Mouse (Mus musculus): ENCODE measurements around the gene Vwa1. TPM values are rescaled to one million over a fixed set of nuclear protein-coding genes. Genes with fewer than 3 reads are reported as not detected.
A peak's percentile ranks its signal among the peaks of the same experiment; 100 is the strongest.

Vwa1 gene
- polyA plus RNA-seq, 1 experiment from 2014 or later, result 34.0 TPM

DNA sequence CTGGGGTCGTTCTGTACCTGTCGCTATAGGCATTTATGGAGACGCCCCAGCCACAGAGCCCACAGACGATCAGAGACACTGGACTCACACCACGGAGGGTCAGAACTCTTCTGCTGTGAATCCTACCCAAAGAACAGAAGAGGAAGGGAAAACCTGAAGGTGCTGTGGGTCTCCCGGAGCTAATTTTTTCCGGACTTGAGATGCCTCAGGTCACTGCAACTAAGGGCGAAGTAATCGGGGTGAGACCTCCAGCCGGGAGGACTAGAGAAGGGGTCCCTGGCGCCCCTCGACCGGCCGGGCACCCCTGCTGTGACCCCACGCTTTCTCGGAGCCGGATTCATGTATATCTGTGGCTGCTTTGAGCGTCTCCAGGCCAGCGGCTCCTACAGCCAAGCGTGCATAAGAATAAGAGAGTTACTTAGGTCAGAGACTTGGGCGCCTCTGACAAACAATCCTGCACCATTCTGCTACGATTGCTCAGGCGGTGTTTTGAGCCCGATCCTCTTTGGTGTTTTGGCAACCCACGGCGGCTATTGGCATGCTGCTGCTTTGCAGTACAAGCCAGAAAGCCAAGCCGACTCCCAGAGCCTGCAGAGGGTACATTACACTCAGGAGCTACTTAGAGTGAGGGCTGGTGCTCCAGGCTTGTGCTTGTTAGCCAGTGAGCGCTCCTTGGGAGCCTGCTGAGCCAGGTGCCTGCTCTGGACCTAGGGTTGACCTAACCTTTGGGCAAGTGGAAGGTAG lies 13.0 kb downstream of the Vwa1 start:
- Histone ChIP-seq H3K4me2 (ENCODE audit: low read depth, low read length) (peak overlapping the region; percentile 88), H3K9me3 (replicated peaks; ENCODE audit: control insufficient read depth, low read length) (no peaks in the 10 kb centered on the region), H3K4me1 (ENCODE audit: control insufficient read depth, insufficient read depth, low read length) (peaks cover 15% of the 10 kb centered on the region), H3K27ac (ENCODE audit: low read length) (peak overlapping the region; percentile 43), H3K4me3 (replicated peaks; ENCODE audit: low read length) (peak overlapping the region; percentile 82), H3K27me3 (ENCODE audit: control insufficient read depth, insufficient read depth, low read length) (no peaks in the 10 kb centered on the region), H3K36me3 (ENCODE audit: control insufficient read depth, insufficient read depth, low read length) (no peaks in the 10 kb centered on the region), H3K9ac (ENCODE audit: low read length) (peak overlapping the region; percentile 77)
- WGBS, result 2% methylated on average over 28 of the region's 28 CpGs
- no peak for ATAC-seq (ENCODE audit: insufficient read depth, low FRiP score)

GRCm38 (mm10) chr4:155760613-155761355 lies 13.7 kb downstream of the Vwa1 start, which contains the start of gene Atad3a:
Gene Atad3a, minus strand, starts transcription at chr4:155761093.
- peak within 1 kb of the TSS; percentile 94 for H3K4me2 ChIP-seq (ENCODE audit: low read depth, low read length)
- no peaks in the 10 kb centered on the region for H3K36me3 ChIP-seq (ENCODE audit: control insufficient read depth, insufficient read depth, low read length)
- peak within 1 kb of the TSS; percentile 46 for H3K27ac ChIP-seq (ENCODE audit: low read length)
- H3K4me1 ChIP-seq (ENCODE audit: control insufficient read depth, insufficient read depth, low read length), result peaks cover 15% of the 10 kb centered on the region
- under 1% methylated on average over 68 of the region's 68 CpGs for whole genome bisulfite sequencing
- H3K9me3 ChIP-seq (replicated peaks; ENCODE audit: control insufficient read depth, low read length), result no peaks in the 10 kb centered on the region
- ATAC-seq (ENCODE audit: insufficient read depth, low FRiP score), result peak; percentile 95
- peak within 1 kb of the TSS; percentile 84 for H3K9ac ChIP-seq (ENCODE audit: low read length)
- H3K4me3 ChIP-seq (replicated peaks; ENCODE audit: low read length), result peak within 1 kb of the TSS; percentile 82
- H3K27me3 ChIP-seq (ENCODE audit: control insufficient read depth, insufficient read depth, low read length), result no peaks in the 10 kb centered on the region

DNA sequence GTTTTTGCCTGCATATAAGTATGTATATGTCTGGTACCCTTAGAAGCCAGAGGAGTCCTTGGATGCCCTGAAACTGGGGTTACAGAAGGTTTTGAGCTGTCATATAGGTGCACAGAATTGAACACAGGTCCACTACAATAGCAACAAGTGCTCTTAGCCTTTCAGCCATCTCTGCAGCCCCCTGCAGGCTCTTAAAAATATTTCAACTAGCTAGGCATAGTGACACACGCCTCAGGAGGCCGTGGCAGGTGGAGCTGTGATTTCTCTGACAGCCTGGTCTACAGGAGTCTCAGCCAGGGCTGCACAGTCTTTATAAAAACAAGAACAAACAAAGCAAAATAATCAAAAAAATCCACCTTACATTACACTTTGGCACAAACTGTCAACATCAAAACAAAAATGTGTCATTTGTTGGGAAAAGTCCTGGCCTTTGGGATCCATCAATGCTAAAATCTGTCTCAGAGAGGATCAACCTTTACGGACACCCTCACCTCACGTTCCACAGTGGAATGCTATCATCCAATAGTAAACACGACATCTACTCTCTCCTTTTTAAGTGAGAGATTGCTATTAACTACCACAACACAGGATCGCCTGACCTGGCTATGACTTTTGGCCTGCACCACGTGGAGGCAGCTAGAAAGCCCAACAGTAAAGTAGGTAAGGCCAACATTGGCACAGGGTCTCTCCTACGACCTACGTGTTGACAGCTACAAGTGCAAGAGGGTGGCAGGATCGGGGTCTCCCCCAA lies 14.5 kb downstream of the Vwa1 start:
- WGBS, result 1% methylated on average over 10 of the region's 10 CpGs
- no peaks in the 10 kb centered on the region for H3K9me3 ChIP-seq (replicated peaks; ENCODE audit: control insufficient read depth, low read length)
- peak overlapping the region; percentile 84 for H3K9ac ChIP-seq (ENCODE audit: low read length)
- peaks cover 15% of the 10 kb centered on the region for H3K4me1 ChIP-seq (ENCODE audit: control insufficient read depth, insufficient read depth, low read length)
- no peak for ATAC-seq (ENCODE audit: insufficient read depth, low FRiP score)
- H3K27me3 ChIP-seq (ENCODE audit: control insufficient read depth, insufficient read depth, low read length), result no peaks in the 10 kb centered on the region
- H3K27ac ChIP-seq (ENCODE audit: low read length), result peak overlapping the region; percentile 46; the same call in 1 of the 2 replicates
- peak overlapping the region; percentile 82 for H3K4me3 ChIP-seq (replicated peaks; ENCODE audit: low read length)
- H3K4me2 ChIP-seq (ENCODE audit: low read depth, low read length), result peak overlapping the region; percentile 94
- H3K36me3 ChIP-seq (ENCODE audit: control insufficient read depth, insufficient read depth, low read length), result peaks cover 5% of the 10 kb centered on the region; the same call in 1 of the 2 replicates

- Histone ChIP-seq H3K9ac (ENCODE audit: low read length) (no peak overlapping the region), H3K27me3 (ENCODE audit: control insufficient read depth, insufficient read depth, low read length) (no peaks in the 10 kb centered on the region), H3K4me2 (ENCODE audit: low read depth, low read length) (no peak overlapping the region), H3K9me3 (replicated peaks; ENCODE audit: control insufficient read depth, low read length) (no peaks in the 10 kb centered on the region), H3K36me3 (ENCODE audit: control insufficient read depth, insufficient read depth, low read length) (peaks cover 14% of the 10 kb centered on the region; the same call in 1 of the 2 replicates), H3K4me1 (ENCODE audit: control insufficient read depth, insufficient read depth, low read length) (peaks cover 15% of the 10 kb centered on the region), H3K4me3 (replicated peaks; ENCODE audit: low read length) (no peak overlapping the region), H3K27ac (ENCODE audit: low read length) (no peak overlapping the region)
- WGBS, result 94% methylated on average over 12 of the region's 12 CpGs
- ATAC-seq (ENCODE audit: insufficient read depth, low FRiP score), result no peak
Observed at GRCm38 (mm10) chr4:155757011-155757410, 17.5 kb downstream of the Vwa1 start.

DNA sequence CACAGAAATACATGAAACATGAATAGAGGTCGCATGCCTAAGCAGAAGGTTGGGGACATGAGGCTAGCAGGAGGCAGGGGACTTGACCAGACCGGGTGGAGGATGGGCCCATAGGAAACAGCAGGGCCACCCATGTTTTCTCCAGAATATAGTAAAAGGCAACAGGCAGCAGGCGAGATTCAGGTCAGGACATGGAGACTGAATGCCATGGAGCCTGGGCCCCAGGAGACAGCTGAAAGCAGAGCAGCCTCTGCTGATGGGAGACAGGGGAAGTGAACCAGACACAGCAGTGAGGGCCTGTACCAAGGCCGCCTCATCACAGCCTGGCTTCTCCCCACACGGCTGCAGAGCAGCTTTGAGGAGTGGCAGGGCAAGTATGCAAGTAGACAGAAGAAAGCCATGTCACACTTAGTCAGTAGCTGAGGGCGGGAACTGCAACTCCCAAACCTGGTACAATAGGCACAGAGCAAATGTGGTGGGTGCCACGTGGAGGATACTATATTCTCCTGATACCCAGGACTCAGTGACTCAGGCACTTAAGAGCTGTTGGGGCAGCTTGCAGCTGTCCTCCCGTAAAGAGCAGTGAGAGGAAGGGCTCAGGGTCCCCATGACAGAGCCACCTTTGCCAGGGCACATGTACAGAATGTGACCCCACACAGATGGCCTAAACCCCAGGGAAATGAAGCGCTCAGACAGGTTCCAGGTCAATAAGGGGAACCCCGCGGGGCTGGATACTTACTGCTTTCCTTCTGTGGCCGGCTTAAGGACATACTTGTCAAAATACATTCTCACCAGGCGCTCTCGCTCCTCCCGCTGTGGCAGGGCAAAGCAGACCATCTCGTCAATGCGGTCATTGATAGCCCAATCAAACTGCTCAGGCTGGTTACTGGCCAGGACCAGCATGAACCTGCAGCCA lies 27.7 kb downstream of the Vwa1 start:
- Histone ChIP-seq H3K4me1 (ENCODE audit: control insufficient read depth, insufficient read depth, low read length) (no peaks in the 10 kb centered on the region), H3K27me3 (ENCODE audit: control insufficient read depth, insufficient read depth, low read length) (no peaks in the 10 kb centered on the region), H3K9me3 (replicated peaks; ENCODE audit: control insufficient read depth, low read length) (no peaks in the 10 kb centered on the region), H3K9ac (ENCODE audit: low read length) (no peak overlapping the region), H3K27ac (ENCODE audit: low read length) (no peak overlapping the region), H3K36me3 (ENCODE audit: control insufficient read depth, insufficient read depth, low read length) (peaks cover 10% of the 10 kb centered on the region; the same call in 1 of the 2 replicates), H3K4me3 (replicated peaks; ENCODE audit: low read length) (no peak overlapping the region), H3K4me2 (ENCODE audit: low read depth, low read length) (no peak overlapping the region)
- ATAC-seq (ENCODE audit: insufficient read depth, low FRiP score), result no peak
- 88% methylated on average over 17 of the region's 17 CpGs for WGBS

GRCm38 (mm10) chr4:155746036-155746548 lies 28.4 kb downstream of the Vwa1 start:
- ATAC-seq (ENCODE audit: insufficient read depth, low FRiP score), result no peak
- Histone ChIP-seq H3K4me3 (replicated peaks; ENCODE audit: low read length) (no peak overlapping the region), H3K4me2 (ENCODE audit: low read depth, low read length) (no peak overlapping the region), H3K36me3 (ENCODE audit: control insufficient read depth, insufficient read depth, low read length) (peaks cover 10% of the 10 kb centered on the region; the same call in 1 of the 2 replicates), H3K27me3 (ENCODE audit: control insufficient read depth, insufficient read depth, low read length) (no peaks in the 10 kb centered on the region), H3K9me3 (replicated peaks; ENCODE audit: control insufficient read depth, low read length) (no peaks in the 10 kb centered on the region), H3K9ac (ENCODE audit: low read length) (no peak overlapping the region), H3K27ac (ENCODE audit: low read length) (no peak overlapping the region), H3K4me1 (ENCODE audit: control insufficient read depth, insufficient read depth, low read length) (no peaks in the 10 kb centered on the region)
- WGBS, result 82% methylated on average over 8 of the region's 8 CpGs

DNA sequence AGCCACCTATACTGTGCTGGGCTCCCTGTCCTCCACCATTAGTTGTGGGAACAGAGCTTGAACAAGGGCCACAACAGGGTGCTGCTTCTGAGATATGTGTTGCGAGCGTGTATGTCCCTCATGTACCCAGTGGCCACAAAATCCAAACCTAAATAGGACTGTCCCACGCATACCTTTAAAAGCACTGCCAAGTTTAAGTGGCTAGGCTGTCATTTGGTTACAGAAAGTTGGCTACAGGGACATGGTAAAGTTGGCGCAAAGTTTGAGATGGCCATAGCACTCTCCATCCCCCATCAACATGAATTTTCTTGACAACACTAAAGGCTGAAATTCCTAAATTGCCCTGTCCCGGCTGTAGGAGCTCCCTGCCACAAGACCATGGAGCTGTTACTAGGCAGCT lies 29.4 kb downstream of the Vwa1 start:
- 91% methylated on average over 5 of the region's 5 CpGs for WGBS
- peaks cover 15% of the 10 kb centered on the region; the same call in 1 of the 2 replicates for H3K36me3 ChIP-seq (ENCODE audit: control insufficient read depth, insufficient read depth, low read length)

DNA sequence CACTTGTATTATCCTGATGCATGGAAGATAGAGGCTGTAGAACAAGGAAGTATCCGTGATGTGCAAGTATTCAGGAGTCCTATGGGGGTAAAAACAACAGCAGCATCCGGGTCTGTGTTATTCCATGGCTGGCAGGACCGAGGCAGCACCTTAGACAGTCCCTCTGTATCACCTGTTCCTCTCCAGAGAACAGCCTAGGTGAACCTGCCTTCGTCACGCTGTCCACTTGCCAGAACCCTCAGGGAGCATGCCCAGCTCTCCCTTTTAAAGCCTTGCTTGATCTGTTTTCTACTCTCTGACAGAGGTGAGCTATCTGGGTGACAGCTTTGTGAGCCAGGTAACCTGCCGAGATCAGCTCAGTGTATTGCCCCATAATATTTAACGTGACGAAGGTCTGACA lies 30.0 kb downstream of the Vwa1 start:
- H3K4me1 ChIP-seq (ENCODE audit: control insufficient read depth, insufficient read depth, low read length), result no peaks in the 10 kb centered on the region
- 89% methylated on average over 8 of the region's 8 CpGs for WGBS
- no peak overlapping the region for H3K27ac ChIP-seq (ENCODE audit: low read length)
- no peak overlapping the region for H3K4me2 ChIP-seq (ENCODE audit: low read depth, low read length)
- no peak overlapping the region for H3K4me3 ChIP-seq (replicated peaks; ENCODE audit: low read length)
- peaks cover 20% of the 10 kb centered on the region; the same call in 1 of the 2 replicates for H3K36me3 ChIP-seq (ENCODE audit: control insufficient read depth, insufficient read depth, low read length)
- H3K27me3 ChIP-seq (ENCODE audit: control insufficient read depth, insufficient read depth, low read length), result no peaks in the 10 kb centered on the region
- no peak for ATAC-seq (ENCODE audit: insufficient read depth, low FRiP score)
- H3K9me3 ChIP-seq (replicated peaks; ENCODE audit: control insufficient read depth, low read length), result no peaks in the 10 kb centered on the region
- no peak overlapping the region for H3K9ac ChIP-seq (ENCODE audit: low read length)

More for the DNA sequence above, 29.4 kb downstream of the Vwa1 start:
- no peak overlapping the region for H3K4me2 ChIP-seq (ENCODE audit: low read depth, low read length)
- no peak for ATAC-seq (ENCODE audit: insufficient read depth, low FRiP score)
- no peak overlapping the region for H3K4me3 ChIP-seq (replicated peaks; ENCODE audit: low read length)
- no peak overlapping the region for H3K9ac ChIP-seq (ENCODE audit: low read length)
- no peaks in the 10 kb centered on the region for H3K4me1 ChIP-seq (ENCODE audit: control insufficient read depth, insufficient read depth, low read length)
- no peak overlapping the region for H3K27ac ChIP-seq (ENCODE audit: low read length)
- no peaks in the 10 kb centered on the region for H3K9me3 ChIP-seq (replicated peaks; ENCODE audit: control insufficient read depth, low read length)
- H3K27me3 ChIP-seq (ENCODE audit: control insufficient read depth, insufficient read depth, low read length), result no peaks in the 10 kb centered on the region

All from stomach, embryonic 16.5 days (tissue).